Mouse (Mus musculus) lung, adult 2 months (tissue): ENCODE results near the gene Irak3.

ENCODE experiments used
- CTCF ChIP-seq: fragments of 200-500 bp; IDR thresholded peaks from 2 replicates; pipeline ENCODE4 v1.5.1; 2011; ENCODE audit warnings: mild to moderate bottlenecking, low read length, control low read depth; ENCODE audit not compliant: insufficient read depth
- POLR2A ChIP-seq: fragments of 200-500 bp; IDR thresholded peaks from 2 replicates; pipeline ENCODE4 v1.6.1; 2011; ENCODE audit warnings: low read depth, mild to moderate bottlenecking, control low read depth, low read length, borderline replicate concordance; ENCODE audit errors: extremely low read depth

DNA sequence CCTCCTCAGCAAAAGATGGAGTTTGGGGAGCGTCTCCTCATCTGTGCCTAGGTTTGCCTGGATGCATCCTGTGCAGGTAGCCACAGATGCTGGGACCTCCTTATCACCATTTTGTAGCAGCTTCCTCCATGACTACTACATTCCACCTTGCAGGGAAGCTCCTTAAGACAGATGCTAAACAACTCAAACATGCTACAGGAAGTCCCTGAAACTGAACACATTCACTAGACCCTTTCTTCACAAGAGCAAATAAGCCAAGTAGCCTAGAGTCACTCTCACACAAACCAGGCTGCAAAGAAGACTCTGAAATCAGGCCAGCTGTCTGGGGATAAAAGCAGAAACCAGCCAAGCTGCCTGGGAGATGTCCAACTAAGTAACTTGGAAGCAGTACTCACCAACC is 86.7 kb downstream of the Irak3 start:
- TF ChIP-seq CTCF: no peak
- no peak for TF ChIP-seq POLR2A
